Mouse (Mus musculus) kidney, embryonic 16.5 days (tissue): Measurements from ENCODE around the gene Ugt1a10. TPM values are rescaled to one million over a fixed set of nuclear protein-coding genes. Genes with fewer than 3 reads are reported as not detected.
"Not testable (repeated sequence)": the region's sequence is repeated elsewhere in the genome, so short reads cannot be mapped to it uniquely, and the experiment has no call there.

Experiments
- ATAC-seq: fragments of 200-750 bp; cut with Nextera tagmentation; 2 replicates; pipeline ENCODE4 v1.8.0; 2017; ENCODE audit warnings: moderate TSS enrichment; ENCODE audit not compliant: low FRiP score, low TSS enrichment
- H3K27ac ChIP-seq: fragments of 300-500 bp; sonication (generic); 2 replicates; pipeline ENCODE4 v1.5.1; 2014; ENCODE audit warnings: low read length
- H3K27me3 ChIP-seq: fragments of 300-500 bp; sonication (generic); 2 replicates; pipeline ENCODE4 v1.6.1; 2014; ENCODE audit warnings: low read length, control low read depth, mixed read lengths; ENCODE audit not compliant: insufficient read depth
- H3K36me3 ChIP-seq: fragments of 300-500 bp; sonication (generic); 2 replicates; pipeline ENCODE4 v1.6.1; 2014; ENCODE audit warnings: low read length, control low read depth, mixed read lengths; ENCODE audit not compliant: insufficient read depth
- H3K4me1 ChIP-seq: fragments of 300-500 bp; sonication (generic); 2 replicates; pipeline ENCODE4 v1.6.1; 2014; ENCODE audit warnings: low read length, control low read depth, mixed read lengths; ENCODE audit not compliant: insufficient read depth
- H3K4me2 ChIP-seq: fragments of 300-500 bp; sonication (generic); replicated peaks from 2 replicates; pipeline ENCODE4 v1.6.1; 2014; ENCODE audit warnings: low read depth, low read length
- H3K4me3 ChIP-seq: fragments of 300-500 bp; sonication (generic); 2 replicates; pipeline ENCODE4 v1.5.1; 2014; ENCODE audit warnings: mild to moderate bottlenecking, low read length
- H3K9ac ChIP-seq: fragments of 300-500 bp; sonication (generic); replicated peaks from 2 replicates; pipeline ENCODE4 v1.6.1; 2014; ENCODE audit warnings: low read length
- H3K9me3 ChIP-seq: fragments of 300-500 bp; sonication (generic); 2 replicates; pipeline ENCODE4 v1.6.1; 2016; ENCODE audit warnings: low read length, control low read depth
- WGBS: fragments of 180-500 bp; shearing (Covaris S2); extraction: QIAGEN DNeasy Blood & Tissue Kit; methylation state at CpG from one replicate; pipeline ENCODE4 v1.1.7; 2014; 5-methylcytosine and 5-hydroxymethylcytosine counted together
- polyA plus RNA-seq: library from polyadenylated mRNA; unstranded; fragments of >200 nt; fragmentation: Nextera tagmentation; extraction: Ambion mirVana; gene quantifications from 2 replicates; pipeline ENCODE4 v1.2.1, GENCODE M21; 2015

Gene Ugt1a10
- polyA plus RNA-seq, 1 experiment from 2014 or later, result 28.9 TPM

DNA sequence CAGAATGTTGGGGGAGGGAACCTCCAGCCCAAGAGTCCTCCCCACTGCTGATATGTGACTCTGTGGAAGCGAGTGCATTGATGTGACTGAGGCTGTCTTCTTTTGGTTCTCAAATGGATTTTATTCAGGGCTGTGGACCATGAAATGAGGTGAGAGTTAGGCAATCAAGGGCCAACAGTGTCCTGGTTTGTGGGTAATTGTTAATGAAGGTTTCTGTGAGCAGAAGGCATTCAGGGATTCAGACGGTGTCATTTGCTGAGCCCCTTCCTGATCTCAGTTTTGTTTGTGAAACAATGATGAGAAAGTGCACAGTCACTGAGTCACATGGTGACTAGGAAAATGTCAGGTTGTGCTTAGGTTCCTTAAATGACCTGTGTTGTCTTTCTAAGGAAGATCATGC, 12.1 kb upstream of the Ugt1a10 start:
- not testable (repeated sequence) for H3K4me2 ChIP-seq, H3K9ac ChIP-seq, H3K36me3 ChIP-seq, H3K27ac ChIP-seq, H3K27me3 ChIP-seq, H3K4me3 ChIP-seq, H3K4me1 ChIP-seq, H3K9me3 ChIP-seq
- ATAC-seq, result peak; percentile 58; the same call in 1 of the 2 replicates
- 44% methylated on average over 1 of the region's 2 CpGs for WGBS

DNA sequence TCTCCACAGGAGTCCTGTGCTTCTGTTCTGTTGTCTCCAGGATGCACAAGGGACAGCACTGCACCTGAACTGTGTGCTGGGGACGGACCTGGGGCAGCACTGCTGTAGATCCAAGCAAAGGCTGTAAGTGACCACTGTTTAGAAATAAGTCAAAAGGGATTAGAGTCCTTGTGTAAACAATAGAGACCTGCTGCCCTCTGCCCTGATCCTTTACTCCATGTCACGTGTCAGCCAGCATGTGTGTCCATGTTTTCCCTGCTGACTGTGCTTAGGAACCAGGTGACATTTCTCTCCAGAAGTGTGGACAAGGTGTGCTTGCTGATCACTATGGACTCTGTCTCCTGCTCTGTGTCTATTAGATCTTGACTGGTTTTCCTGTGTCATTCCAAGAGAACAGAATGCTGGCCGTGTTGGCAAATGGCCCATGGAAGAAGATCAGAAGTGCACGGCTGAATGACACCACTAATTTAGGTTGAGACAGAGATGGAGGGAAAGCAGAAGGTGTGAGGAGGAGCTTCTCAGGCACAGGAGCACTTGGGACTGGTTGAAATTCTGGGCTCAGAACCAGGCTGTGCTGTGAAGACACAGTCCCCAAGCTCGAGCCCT, 10.3 kb upstream of the Ugt1a10 start:
- 51% methylated on average over 3 of the region's 5 CpGs for WGBS
- not testable (repeated sequence) for H3K4me1 ChIP-seq, H3K4me2 ChIP-seq, H3K27ac ChIP-seq, H3K9ac ChIP-seq, H3K9me3 ChIP-seq, ATAC-seq, H3K27me3 ChIP-seq, H3K36me3 ChIP-seq, H3K4me3 ChIP-seq

DNA sequence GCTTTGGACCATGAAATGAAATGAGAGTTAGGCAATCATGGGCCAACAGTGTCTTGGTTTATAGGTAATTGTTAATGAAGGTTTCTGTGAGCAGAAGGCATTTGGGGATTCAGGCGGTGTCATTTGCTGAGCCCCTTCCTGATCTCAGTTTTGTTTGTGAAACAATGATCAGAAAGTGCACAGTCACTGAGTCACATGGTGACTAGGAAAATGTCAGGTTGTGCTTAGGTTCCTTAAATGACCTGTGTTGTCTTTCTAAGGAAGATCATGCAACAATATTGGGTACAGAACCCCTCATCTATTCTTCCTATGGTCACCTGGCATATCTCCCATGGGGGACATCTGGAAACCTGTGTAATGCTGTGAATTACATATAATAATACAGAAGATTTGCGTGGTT, 7.8 kb upstream of the Ugt1a10 start:
- H3K27me3 ChIP-seq, H3K4me2 ChIP-seq, H3K4me3 ChIP-seq, H3K9me3 ChIP-seq, H3K4me1 ChIP-seq, ATAC-seq, H3K36me3 ChIP-seq, H3K9ac ChIP-seq, H3K27ac ChIP-seq: not testable (repeated sequence)
- WGBS, result 84% methylated on average over 2 of the region's 2 CpGs

DNA sequence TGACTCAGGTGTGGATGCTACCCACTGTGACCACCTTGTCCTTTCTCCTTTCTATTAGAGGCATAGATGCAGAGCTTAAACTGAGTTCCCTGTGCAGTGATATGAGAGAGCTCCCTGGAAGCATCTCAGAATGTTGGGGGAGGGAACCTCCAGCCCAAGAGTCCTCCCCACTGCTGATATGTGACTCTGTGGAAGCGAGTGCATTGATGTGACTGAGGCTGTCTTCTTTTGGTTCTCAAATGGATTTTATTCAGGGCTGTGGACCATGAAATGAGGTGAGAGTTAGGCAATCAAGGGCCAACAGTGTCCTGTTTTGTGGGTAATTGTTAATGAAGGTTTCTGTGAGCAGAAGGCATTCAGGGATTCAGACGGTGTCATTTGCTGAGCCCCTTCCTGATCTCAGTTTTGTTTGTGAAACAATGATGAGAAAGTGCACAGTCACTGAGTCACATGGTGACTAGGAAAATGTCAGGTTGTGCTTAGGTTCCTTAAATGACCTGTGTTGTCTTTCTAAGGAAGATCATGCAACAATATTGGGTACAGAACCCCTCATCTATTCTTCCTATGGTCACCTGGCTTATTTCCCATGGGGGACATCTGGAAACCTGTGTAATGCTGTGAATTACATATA, 11.4 kb downstream of the Ugt1a10 start:
- H3K4me1 ChIP-seq, H3K4me3 ChIP-seq, H3K27me3 ChIP-seq, H3K27ac ChIP-seq, H3K9ac ChIP-seq, H3K9me3 ChIP-seq, H3K4me2 ChIP-seq, H3K36me3 ChIP-seq: not testable (repeated sequence)
- 47% methylated on average over 1 of the region's 2 CpGs for WGBS
- ATAC-seq, result peak; percentile 49

DNA sequence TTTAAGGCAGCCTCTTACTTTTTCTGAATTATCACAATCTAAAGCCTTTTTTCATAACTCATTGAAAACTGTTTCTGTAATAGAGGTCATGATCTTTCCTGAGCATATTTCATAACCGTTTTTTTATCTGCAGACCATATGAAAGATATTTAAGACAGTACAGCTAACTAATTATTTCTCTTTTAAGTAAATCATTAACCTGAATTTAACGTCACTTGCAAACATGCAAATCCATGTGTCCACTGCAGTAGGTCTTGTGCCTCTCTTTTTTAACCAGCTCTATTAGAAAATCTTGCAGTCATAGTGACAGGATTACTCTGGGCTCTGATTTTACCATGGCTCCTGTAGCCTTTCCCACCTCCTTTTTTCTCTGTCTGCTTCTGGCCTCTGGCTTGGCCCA, 15.3 kb downstream of the Ugt1a10 start, which contains the start of gene Ugt1a9:
Ugt1a9 (plus strand) TSS at position 306 of the 400 bp plus-strand sequence.
- WGBS, result 53% methylated on average over 2 of the region's 2 CpGs
- Histone ChIP-seq H3K4me1 (no peaks in the 10 kb centered on the region), H3K27ac (no peak within 1 kb of the TSS), H3K27me3 (no peaks in the 10 kb centered on the region), H3K9me3 (no peaks in the 10 kb centered on the region), H3K9ac (no peak within 1 kb of the TSS), H3K4me2 (no peak within 1 kb of the TSS), H3K36me3 (no peaks in the 10 kb centered on the region), H3K4me3 (no peak within 1 kb of the TSS)
- ATAC-seq, result no peak

DNA sequence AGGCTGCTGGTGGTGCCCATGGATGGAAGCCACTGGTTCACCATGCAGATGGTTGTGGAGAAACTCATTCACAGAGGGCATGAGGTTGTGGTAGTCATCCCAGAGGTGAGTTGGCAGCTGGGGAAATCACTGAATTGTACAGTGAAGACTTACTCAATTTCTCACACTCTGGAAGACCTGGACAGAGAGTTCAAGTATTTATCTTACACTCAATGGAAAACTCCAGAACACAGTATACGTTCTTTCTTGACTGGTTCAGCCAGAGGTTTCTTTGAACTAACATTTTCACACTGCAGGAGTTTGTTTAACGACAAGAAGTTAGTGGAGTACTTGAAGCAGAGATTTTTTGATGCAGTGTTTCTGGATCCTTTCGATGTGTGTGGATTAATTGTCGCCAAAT, 15.7 kb downstream of the Ugt1a10 start:
- H3K4me2 ChIP-seq, result no peak overlapping the region
- 81% methylated on average over 4 of the region's 4 CpGs for WGBS
- H3K9me3 ChIP-seq, result no peaks in the 10 kb centered on the region
- H3K27ac ChIP-seq, result no peak overlapping the region
- ATAC-seq, result no peak
- H3K9ac ChIP-seq, result no peak overlapping the region
- no peaks in the 10 kb centered on the region for H3K36me3 ChIP-seq
- H3K4me3 ChIP-seq, result no peak overlapping the region
- H3K27me3 ChIP-seq, result no peaks in the 10 kb centered on the region
- H3K4me1 ChIP-seq, result no peaks in the 10 kb centered on the region

DNA sequence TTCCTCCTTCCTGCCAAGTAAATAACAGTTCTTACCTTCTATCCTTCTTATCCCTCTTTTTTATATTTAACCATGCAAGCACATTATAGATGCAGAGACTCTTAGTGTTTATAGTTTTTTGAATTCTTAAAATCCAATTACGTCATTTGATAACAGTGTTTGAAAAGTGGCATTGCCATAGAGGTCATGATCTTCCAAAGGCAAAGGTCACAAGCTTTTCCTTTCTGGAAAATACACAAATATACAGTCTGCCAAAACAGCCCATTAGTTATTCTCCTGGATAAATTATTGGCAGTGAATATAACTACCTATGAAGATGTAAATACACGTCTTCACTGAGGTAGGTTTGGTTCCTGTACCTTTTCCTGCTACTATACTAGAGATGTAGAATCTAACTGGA, 19.3 kb downstream of the Ugt1a10 start:
- H3K4me2 ChIP-seq, result no peak overlapping the region
- H3K9ac ChIP-seq, result no peak overlapping the region
- H3K36me3 ChIP-seq, result no peaks in the 10 kb centered on the region
- H3K9me3 ChIP-seq, result no peaks in the 10 kb centered on the region
- no peaks in the 10 kb centered on the region for H3K4me1 ChIP-seq
- H3K4me3 ChIP-seq, result no peak overlapping the region
- 82% methylated on average over 2 of the region's 2 CpGs for WGBS
- ATAC-seq, result no peak
- no peak overlapping the region for H3K27ac ChIP-seq
- no peaks in the 10 kb centered on the region for H3K27me3 ChIP-seq

DNA sequence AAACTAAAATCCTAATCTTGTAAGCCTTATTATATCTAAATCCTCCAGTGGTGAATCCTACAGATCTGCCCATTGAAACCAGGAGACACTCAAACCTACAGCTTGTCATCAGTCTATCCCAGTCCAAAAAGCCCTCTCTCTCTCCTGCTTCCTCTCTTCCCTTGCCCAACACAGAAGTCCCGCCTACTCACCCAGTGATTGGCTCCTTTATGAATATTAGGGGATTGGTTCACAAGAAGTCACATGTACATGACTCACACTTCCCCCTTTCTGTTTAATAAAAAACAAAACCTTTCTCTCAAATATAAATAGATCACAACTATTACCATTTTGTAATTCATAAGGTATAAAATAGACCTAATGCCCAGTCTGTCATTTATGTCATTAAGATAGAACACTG, 21.9 kb downstream of the Ugt1a10 start:
- no peak for ATAC-seq
- no peaks in the 10 kb centered on the region for H3K9me3 ChIP-seq
- WGBS, result 88% methylated on average over 1 of the region's 1 CpGs
- H3K36me3 ChIP-seq, result no peaks in the 10 kb centered on the region
- no peaks in the 10 kb centered on the region for H3K27me3 ChIP-seq
- no peak overlapping the region for H3K4me3 ChIP-seq
- no peaks in the 10 kb centered on the region for H3K4me1 ChIP-seq
- no peak overlapping the region for H3K4me2 ChIP-seq
- no peak overlapping the region for H3K9ac ChIP-seq
- no peak overlapping the region for H3K27ac ChIP-seq

DNA sequence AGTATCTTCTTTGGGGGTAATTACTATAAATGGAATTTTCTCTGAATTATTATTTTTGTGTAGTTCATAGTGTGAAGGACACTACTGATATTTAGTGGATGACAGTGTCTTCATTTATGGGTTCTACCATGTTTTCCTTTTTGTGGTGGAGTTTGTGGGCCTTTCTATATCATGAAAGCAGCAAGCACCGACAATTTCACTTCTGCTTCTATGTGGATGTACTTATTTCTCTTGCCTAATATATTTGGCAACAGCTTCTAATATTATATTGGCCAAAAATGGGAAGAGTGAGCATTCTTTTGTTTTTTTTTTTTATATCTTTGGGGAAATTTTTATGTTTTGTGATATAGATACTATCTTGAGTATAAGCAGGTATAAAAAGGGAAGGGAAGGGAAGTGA, 26.5 kb downstream of the Ugt1a10 start:
- Histone ChIP-seq H3K9ac (no peak overlapping the region), H3K27me3 (no peaks in the 10 kb centered on the region), H3K4me2 (no peak overlapping the region), H3K36me3 (no peaks in the 10 kb centered on the region), H3K9me3 (no peaks in the 10 kb centered on the region), H3K4me1 (no peaks in the 10 kb centered on the region), H3K4me3 (no peak overlapping the region), H3K27ac (no peak overlapping the region)
- 96% methylated on average over 1 of the region's 1 CpGs for WGBS
- no peak for ATAC-seq

DNA sequence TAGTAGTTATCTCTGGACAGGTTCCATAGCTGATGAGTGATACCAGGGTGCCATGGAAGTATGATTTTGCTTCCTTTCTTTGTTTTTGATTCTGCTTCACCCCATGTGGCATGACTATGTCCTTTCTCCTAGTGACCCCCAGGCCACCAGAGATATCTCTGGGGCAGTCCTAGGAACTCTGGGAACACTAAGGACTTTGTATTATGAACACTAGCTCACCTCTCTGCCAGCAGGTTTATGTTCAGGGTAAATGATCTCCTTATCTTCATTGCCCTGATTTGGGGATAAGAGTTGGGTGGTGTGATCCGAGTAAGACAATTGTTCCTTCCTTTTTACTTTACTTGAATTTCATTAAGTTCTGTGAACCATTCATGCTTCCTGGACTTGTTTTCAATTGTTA, 30.9 kb downstream of the Ugt1a10 start:
- no peaks in the 10 kb centered on the region for H3K9me3 ChIP-seq
- H3K4me1 ChIP-seq, result no peaks in the 10 kb centered on the region
- no peaks in the 10 kb centered on the region for H3K36me3 ChIP-seq
- H3K27me3 ChIP-seq, result no peaks in the 10 kb centered on the region
- H3K9ac ChIP-seq, result no peak overlapping the region
- no peak for ATAC-seq
- H3K4me3 ChIP-seq, result no peak overlapping the region
- 60% methylated on average over 1 of the region's 1 CpGs for whole genome bisulfite sequencing
- no peak overlapping the region for H3K27ac ChIP-seq
- no peak overlapping the region for H3K4me2 ChIP-seq
